Mouse (Mus musculus) liver, postnatal 0 days (tissue): ENCODE measurements around the gene Eci2. TPM values are rescaled to one million over a fixed set of nuclear protein-coding genes. Genes with fewer than 3 reads are reported as not detected.

ENCODE experiments used
- ATAC-seq: fragments of 200-750 bp; cut with Nextera tagmentation; 2 replicates; pipeline ENCODE4 v1.8.0; 2017; ENCODE audit warnings: mild to moderate bottlenecking, moderate library complexity
- DNase-seq: peaks from one replicate; pipeline ENCODE4 v3.0.0-alpha.2; 2016
- H3K27ac ChIP-seq: fragments of 300-500 bp; sonication (generic); 2 replicates; pipeline ENCODE4 v1.5.1; 2014; ENCODE audit warnings: antibody characterized with exemption, moderate library complexity, mild to moderate bottlenecking, low read depth
- H3K27me3 ChIP-seq: fragments of 300-500 bp; sonication (generic); 2 replicates; pipeline ENCODE4 v1.6.1; 2014; ENCODE audit warnings: low read length, control low read depth, mixed read lengths; ENCODE audit not compliant: insufficient read depth
- H3K36me3 ChIP-seq: fragments of 300-500 bp; sonication (generic); replicated peaks from 2 replicates; pipeline ENCODE4 v1.6.1; 2014; ENCODE audit warnings: mild to moderate bottlenecking, control low read depth, low read length, moderate library complexity, mixed read lengths; ENCODE audit not compliant: insufficient read depth
- H3K4me1 ChIP-seq: fragments of 300-500 bp; sonication (generic); 2 replicates; pipeline ENCODE4 v1.6.1; 2014; ENCODE audit warnings: antibody characterized with exemption, mild to moderate bottlenecking, control low read depth; ENCODE audit not compliant: insufficient read depth
- H3K4me2 ChIP-seq: fragments of 300-500 bp; sonication (generic); 2 replicates; pipeline ENCODE4 v1.6.1; 2014; ENCODE audit warnings: low read depth, mild to moderate bottlenecking, low read length, moderate library complexity, mixed read lengths
- H3K4me3 ChIP-seq: fragments of 300-500 bp; sonication (generic); 2 replicates; pipeline ENCODE4 v1.5.1; 2014; ENCODE audit warnings: low read depth, low read length
- H3K9ac ChIP-seq: fragments of 300-500 bp; sonication (generic); replicated peaks from 2 replicates; pipeline ENCODE4 v1.6.1; 2014; ENCODE audit warnings: mild to moderate bottlenecking, moderate library complexity
- H3K9me3 ChIP-seq: fragments of 300-500 bp; sonication (generic); 2 replicates; pipeline ENCODE4 v1.6.1; 2016; ENCODE audit warnings: mild to moderate bottlenecking, control low read depth, low read length, mixed read lengths
- CTCF ChIP-seq: sonication (generic); IDR thresholded peaks from 2 replicates; pipeline ENCODE4 v1.5.1; 2016; ENCODE audit warnings: antibody characterized with exemption, low read depth
- EP300 ChIP-seq: IDR thresholded peaks from 2 replicates; pipeline ENCODE4 v1.6.1; 2016; ENCODE audit warnings: antibody characterized with exemption, low read depth, mild to moderate bottlenecking
- WGBS: fragments of 180-500 bp; shearing (Covaris S2); extraction: QIAGEN DNeasy Blood & Tissue Kit; methylation state at CpG from one replicate; pipeline ENCODE4 v1.1.7; 2014; ENCODE audit not compliant: insufficient replicate concordance; 5-methylcytosine and 5-hydroxymethylcytosine counted together
- polyA plus RNA-seq: library from polyadenylated mRNA; unstranded; fragments of >200 nt; fragmentation: Nextera tagmentation; extraction: Ambion mirVana; gene quantifications from 2 replicates; pipeline ENCODE4 v1.2.1, GENCODE M21; 2015

Gene Eci2
- polyA plus RNA-seq, 1 experiment from 2014 or later, result 131 TPM

GRCm38 (mm10) chr13:34934931-34935644 is 91.8 kb downstream of the Eci2 start:
- H3K9me3 ChIP-seq, result no peaks in the 10 kb centered on the region
- H3K4me3 ChIP-seq, result no peak overlapping the region
- no peaks in the 10 kb centered on the region for H3K36me3 ChIP-seq
- H3K9ac ChIP-seq, result no peak overlapping the region
- H3K4me1 ChIP-seq, result no peaks in the 10 kb centered on the region
- H3K27me3 ChIP-seq, result no peaks in the 10 kb centered on the region
- H3K27ac ChIP-seq, result no peak overlapping the region
- TF ChIP-seq CTCF, result no peak
- TF ChIP-seq EP300, result no peak
- 73% methylated on average over 10 of the region's 10 CpGs for WGBS
- DNase-seq, result no peak
- ATAC-seq, result no peak
- no peak overlapping the region for H3K4me2 ChIP-seq

Other genes starting within 250 kb of the Eci2 start
- gene Prpf4b, start 151.8 kb downstream of the Eci2 start, polyA plus RNA-seq, result 33.4 and 37.0 TPM in 2 replicates
- gene Fam217a, start 102.8 kb downstream of the Eci2 start, polyA plus RNA-seq, result 0.15 and 0.34 TPM in 2 replicates
- not detected in 2 replicates for gene 4933417A18Rik, start 102.7 kb downstream of the Eci2 start, polyA plus RNA-seq
- 0.08 TPM in 1 of 2 replicates, not detected in the other for gene Eci3, start 63.3 kb downstream of the Eci2 start, polyA plus RNA-seq